Mouse (Mus musculus): Measurements from ENCODE around the gene Atp2b2. TPM values are rescaled to one million over a fixed set of nuclear protein-coding genes. Genes with fewer than 3 reads are reported as not detected.

Gene Atp2b2
- total and polyA plus RNA-seq, 3 experiments, result 0.04 TPM; not detected in 2

GRCm38 (mm10) chr6:113961658-113962057 lies 80.8 kb downstream of the Atp2b2 start:
- Histone ChIP-seq H3K9ac (ENCODE audit: control insufficient read depth, low read depth, low read length, poor library complexity, severe bottlenecking) (no peak overlapping the region), H3K4me3 (ENCODE audit: control insufficient read depth in 1 of 2, insufficient read depth in 1 of 2, low read depth in 2 of 2, low read length in 2 of 2) (no peak overlapping the region), H3K79me2 (ENCODE audit: control insufficient read depth, insufficient read depth, low read length, poor library complexity) (no peaks in the 10 kb centered on the region), H3K27me3 (ENCODE audit: control insufficient read depth in 1 of 2, insufficient read depth in 2 of 2, low read length in 2 of 2) (no peaks in the 10 kb centered on the region), H3K4me1 (ENCODE audit: control insufficient read depth in 1 of 2, insufficient read depth in 2 of 2, low read length in 2 of 2) (no peaks in the 10 kb centered on the region), H3K9me3 (replicated peaks; ENCODE audit: insufficient read depth, low read length) (no peaks in the 10 kb centered on the region), H3K36me3 (ENCODE audit: control insufficient read depth in 1 of 2, insufficient read depth in 2 of 2, low read length in 2 of 2) (no peaks in the 10 kb centered on the region), H3K27ac (ENCODE audit: control insufficient read depth, low read depth, low read length) (no peak overlapping the region)
- no peak for DNase-seq (ENCODE audit: low read depth, low spot score)
- no peak for TF ChIP-seq MYC (IDR thresholded peaks at IDR 0.05; ENCODE audit: low read depth, low read length)
- no peak for TF ChIP-seq ELF1 (IDR thresholded peaks at IDR 0.05; ENCODE audit: low read depth, low read length)
- TF ChIP-seq POLR2AphosphoS5 (IDR thresholded peaks at IDR 0.05; ENCODE audit: borderline replicate concordance, low read depth, low read length), result no peak
- TF ChIP-seq NRF1 (IDR thresholded peaks at IDR 0.05; ENCODE audit: insufficient read depth, low read depth, low read length, poor library complexity, severe bottlenecking), result no peak
- no peak for TF ChIP-seq MYB (IDR thresholded peaks at IDR 0.05; ENCODE audit: low read depth, low read length)
- TF ChIP-seq HCFC1 (IDR thresholded peaks at IDR 0.05; ENCODE audit: low read depth, low read length), result no peak
- TF ChIP-seq ETS1 (IDR thresholded peaks at IDR 0.05; ENCODE audit: low read depth, low read length), result no peak
- no peak for TF ChIP-seq ZC3H11A (IDR thresholded peaks at IDR 0.05; ENCODE audit: low read depth, low read length)
- no peak for TF ChIP-seq CHD2 (IDR thresholded peaks at IDR 0.05; ENCODE audit: low read length)
- no peak for TF ChIP-seq USF1 (IDR thresholded peaks at IDR 0.05; ENCODE audit: low read depth, low read length)
- TF ChIP-seq ZNF384 (IDR thresholded peaks at IDR 0.05; ENCODE audit: low read depth, low read length), result no peak
- no peak for TF ChIP-seq GABPA (IDR thresholded peaks at IDR 0.05; ENCODE audit: low read depth, low read length)
- no peak for TF ChIP-seq TAL1 (IDR thresholded peaks at IDR 0.05; ENCODE audit: low read length)

GRCm38 (mm10) chr6:113959336-113959735 lies 83.1 kb downstream of the Atp2b2 start:
- H3K36me3 ChIP-seq (ENCODE audit: control insufficient read depth in 1 of 2, insufficient read depth in 2 of 2, low read length in 2 of 2), result no peaks in the 10 kb centered on the region
- TF ChIP-seq ZNF384 (IDR thresholded peaks at IDR 0.05; ENCODE audit: low read depth, low read length) (no peak), GABPA (IDR thresholded peaks at IDR 0.05; ENCODE audit: low read depth, low read length) (no peak), MEF2A (IDR thresholded peaks at IDR 0.05; ENCODE audit: extremely low read depth, insufficient replicate concordance, low read depth, low read length, poor library complexity, severe bottlenecking) (no peak), RCOR1 (IDR thresholded peaks at IDR 0.05; ENCODE audit: low read depth, low read length) (no peak), ELF1 (IDR thresholded peaks at IDR 0.05; ENCODE audit: low read depth, low read length) (no peak), BHLHE40 (IDR thresholded peaks at IDR 0.05; ENCODE audit: borderline replicate concordance, low read depth, low read length) (no peak)
- H3K4me3 ChIP-seq (ENCODE audit: control insufficient read depth in 1 of 2, insufficient read depth in 1 of 2, low read depth in 2 of 2, low read length in 2 of 2), result no peak overlapping the region
- no peak overlapping the region for H3K9ac ChIP-seq (ENCODE audit: control insufficient read depth, low read depth, low read length, poor library complexity, severe bottlenecking)
- no peaks in the 10 kb centered on the region for H3K79me2 ChIP-seq (ENCODE audit: control insufficient read depth, insufficient read depth, low read length, poor library complexity)
- no peak overlapping the region for H3K27ac ChIP-seq (ENCODE audit: control insufficient read depth, low read depth, low read length)
- DNase-seq (ENCODE audit: low read depth, low spot score), result no peak
- no peaks in the 10 kb centered on the region for H3K27me3 ChIP-seq (ENCODE audit: control insufficient read depth in 1 of 2, insufficient read depth in 2 of 2, low read length in 2 of 2)
- no peaks in the 10 kb centered on the region for H3K9me3 ChIP-seq (replicated peaks; ENCODE audit: insufficient read depth, low read length)
- H3K4me1 ChIP-seq (ENCODE audit: control insufficient read depth in 1 of 2, insufficient read depth in 2 of 2, low read length in 2 of 2), result no peaks in the 10 kb centered on the region

Data from MEL (cell line).